Mouse (Mus musculus) embryonic facial prominence, embryonic 14.5 days (tissue): ENCODE measurements around the gene Tfdp2. TPM values are rescaled to one million over a fixed set of nuclear protein-coding genes. Genes with fewer than 3 reads are reported as not detected.

Source experiments
- ATAC-seq: fragments of 200-750 bp; cut with Nextera tagmentation; 2 replicates; pipeline ENCODE4 v1.8.0; 2017; ENCODE audit warnings: low read depth, moderate number of reproducible peaks, moderate TSS enrichment
- DNase-seq: peaks from one replicate; pipeline ENCODE4 v3.0.0-alpha.2; 2015; ENCODE audit warnings: low spot score
- H3K27ac ChIP-seq: fragments of 300-500 bp; sonication (generic); replicated peaks from 2 replicates; pipeline ENCODE4 v1.5.1; 2014; ENCODE audit warnings: low read depth, mild to moderate bottlenecking, low read length, moderate library complexity
- H3K27me3 ChIP-seq: fragments of 300-500 bp; sonication (generic); replicated peaks from 2 replicates; pipeline ENCODE4 v1.6.1; 2014; ENCODE audit warnings: low read length; ENCODE audit not compliant: control insufficient read depth, insufficient read depth
- H3K36me3 ChIP-seq: fragments of 300-500 bp; sonication (generic); 2 replicates; pipeline ENCODE4 v1.6.1; 2014; ENCODE audit warnings: low read length, mixed read lengths; ENCODE audit not compliant: control insufficient read depth, insufficient read depth
- H3K4me1 ChIP-seq: fragments of 300-500 bp; sonication (generic); 2 replicates; pipeline ENCODE4 v1.6.1; 2014; ENCODE audit warnings: antibody characterized with exemption, low read length; ENCODE audit not compliant: control insufficient read depth, insufficient read depth
- H3K4me2 ChIP-seq: fragments of 300-500 bp; sonication (generic); 2 replicates; pipeline ENCODE4 v1.6.1; 2014; ENCODE audit warnings: low read depth, mild to moderate bottlenecking, low read length, moderate library complexity, mixed read lengths
- H3K4me3 ChIP-seq: fragments of 300-500 bp; sonication (generic); 2 replicates; pipeline ENCODE4 v1.5.1; 2014; ENCODE audit warnings: low read depth, mild to moderate bottlenecking, low read length
- H3K9ac ChIP-seq: fragments of 300-500 bp; sonication (generic); 2 replicates; pipeline ENCODE4 v1.6.1; 2014; ENCODE audit warnings: low read depth, mild to moderate bottlenecking, low read length, moderate library complexity, mixed read lengths
- H3K9me3 ChIP-seq: fragments of 300-500 bp; sonication (generic); 2 replicates; pipeline ENCODE4 v1.6.1; 2016; ENCODE audit warnings: low read length; ENCODE audit not compliant: control insufficient read depth
- WGBS: fragments of 180-500 bp; shearing (Covaris S2); extraction: QIAGEN DNeasy Blood & Tissue Kit; methylation state at CpG from one replicate; pipeline ENCODE4 v1.1.7; 2014; 5-methylcytosine and 5-hydroxymethylcytosine counted together
- polyA plus RNA-seq: library from polyadenylated mRNA; unstranded; fragments of >200 nt; fragmentation: Nextera tagmentation; extraction: Ambion mirVana; gene quantifications from 2 replicates; pipeline ENCODE4 v1.2.1, GENCODE M21; 2014

Tfdp2 gene
- polyA plus RNA-seq, 1 experiment from 2014 or later, result 30.8 TPM

DNA sequence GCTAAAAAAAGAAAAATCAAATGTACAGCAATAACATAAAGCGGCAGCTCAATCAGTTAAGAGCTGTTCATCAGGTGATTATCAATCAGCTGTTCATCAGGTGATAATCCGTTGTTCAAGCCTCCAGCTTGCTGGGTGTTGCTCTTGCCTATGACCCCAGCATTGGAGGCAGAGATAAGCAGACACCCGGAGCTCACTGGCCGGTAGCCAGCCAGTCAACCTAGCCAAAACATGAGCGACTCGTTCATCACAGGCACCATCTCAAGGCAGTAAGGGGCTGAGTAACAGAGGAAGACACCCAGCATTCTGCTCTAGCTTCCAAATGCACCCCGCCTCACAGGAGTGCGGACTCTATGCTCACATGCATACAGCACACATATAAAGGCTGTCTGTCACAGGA, 157.7 kb downstream of the Tfdp2 start:
- Histone ChIP-seq H3K4me3 (no peak overlapping the region), H3K9me3 (no peaks in the 10 kb centered on the region), H3K36me3 (0 out of 2 replicates have a peak, but pooled peaks cover 10% of the 10 kb centered on the region), H3K9ac (no peak overlapping the region), H3K4me2 (no peak overlapping the region), H3K4me1 (no peaks in the 10 kb centered on the region), H3K27ac (no peak overlapping the region), H3K27me3 (no peaks in the 10 kb centered on the region)
- no peak for ATAC-seq
- no peak for DNase-seq
- 65% methylated on average over 8 of the region's 8 CpGs for WGBS

DNA sequence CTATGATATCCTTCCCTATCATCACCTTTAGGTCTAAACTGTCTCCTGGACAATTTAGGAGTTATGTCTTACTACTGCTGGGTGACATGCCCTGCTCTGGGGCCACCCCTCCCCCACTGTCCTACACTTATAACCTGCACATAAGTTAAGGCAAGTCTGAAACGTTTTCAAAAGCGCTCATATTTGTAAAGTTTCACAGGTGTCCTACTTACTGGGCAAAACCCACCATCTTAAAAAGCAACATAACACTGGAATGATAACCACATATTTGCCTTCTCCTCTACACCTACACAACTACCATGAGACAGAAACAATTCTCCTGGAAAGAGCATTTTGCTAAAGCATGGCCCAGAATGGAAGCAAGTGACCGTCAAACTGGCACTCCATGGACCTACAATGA, 164.0 kb downstream of the Tfdp2 start:
- Histone ChIP-seq H3K4me1 (peaks cover 18% of the 10 kb centered on the region), H3K9me3 (no peaks in the 10 kb centered on the region), H3K27ac (no peak overlapping the region), H3K4me3 (no peak overlapping the region), H3K9ac (no peak overlapping the region), H3K36me3 (0 out of 2 replicates have a peak, but pooled peaks cover 13% of the 10 kb centered on the region), H3K27me3 (no peaks in the 10 kb centered on the region), H3K4me2 (no peak overlapping the region)
- ATAC-seq (no peak), DNase-seq (no peak)
- 92% methylated on average over 3 of the region's 3 CpGs for WGBS

DNA sequence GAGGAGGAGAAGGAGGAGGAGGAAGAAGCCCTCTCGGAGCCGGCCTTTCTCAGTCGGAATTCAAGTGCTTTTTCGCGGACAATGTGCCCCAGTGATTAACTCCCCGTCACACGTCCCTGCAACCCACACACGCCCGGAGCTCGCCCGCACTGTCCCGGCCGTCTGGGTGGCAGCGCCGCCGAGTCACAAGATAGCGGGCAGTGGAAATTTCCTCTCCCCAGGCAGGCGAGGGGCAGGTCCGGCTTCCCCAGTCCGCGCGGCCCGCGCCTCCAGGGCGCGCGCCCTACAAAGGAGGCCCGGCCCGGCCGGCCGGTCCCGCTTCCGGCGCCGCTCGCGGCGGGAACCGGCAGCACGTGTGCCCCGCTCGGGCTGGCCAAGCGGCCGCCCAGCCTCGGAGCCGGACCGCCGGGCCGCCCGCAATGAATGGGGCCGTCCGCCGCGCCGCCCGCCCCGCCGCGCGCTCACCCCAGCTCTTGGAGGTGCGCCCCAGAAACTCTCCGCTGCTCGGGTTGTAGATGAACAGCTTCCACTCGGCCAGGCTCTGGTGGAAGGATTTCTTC, 167.6 kb downstream of the Tfdp2 start:
- 0% methylated on average over 36 of the region's 64 CpGs for WGBS

DNA sequence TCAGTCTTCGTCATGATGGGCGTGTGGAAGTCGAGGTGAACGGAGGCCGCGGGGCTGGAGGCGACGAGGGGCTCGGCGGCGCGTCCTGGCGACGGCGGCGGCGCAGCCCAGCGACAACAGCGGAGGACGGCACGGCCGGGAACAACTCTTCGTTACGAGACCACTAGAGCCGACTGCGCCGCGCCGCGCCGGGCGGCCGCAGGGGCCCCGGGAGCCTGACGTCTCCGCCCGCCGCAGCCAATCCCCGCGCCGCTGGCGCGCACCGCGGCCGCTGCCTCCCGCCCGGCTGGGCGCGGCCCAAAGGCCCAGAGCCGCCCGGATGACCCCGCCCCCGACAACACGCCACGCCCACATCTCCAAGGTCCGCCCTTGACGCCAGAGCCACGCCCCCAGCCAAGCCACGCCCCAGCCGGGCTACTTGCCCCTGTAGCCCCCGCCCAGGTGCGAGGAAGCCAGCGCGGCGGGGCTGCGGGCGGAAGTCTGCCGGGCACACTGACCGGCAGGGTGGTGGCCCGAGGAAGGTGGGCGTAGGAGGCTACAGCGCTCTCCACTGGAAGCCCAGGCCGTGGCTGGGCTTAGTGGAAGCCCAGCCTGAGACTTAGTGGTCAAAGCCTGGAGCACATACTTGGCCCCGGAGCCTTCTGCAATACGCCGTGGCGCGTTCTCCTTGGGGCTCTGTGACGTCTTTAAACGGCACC, 168.2 kb downstream of the Tfdp2 start, which contains the start of gene Atp1b3:
Gene Atp1b3 (minus strand): TSS at position 302 of the 698 bp plus-strand sequence.
- peak within 1 kb of the TSS; percentile 70 for H3K4me2 ChIP-seq
- H3K9ac ChIP-seq, result peak within 1 kb of the TSS; percentile 91
- no peaks in the 10 kb centered on the region for H3K27me3 ChIP-seq

More for the DNA sequence above, 167.6 kb downstream of the Tfdp2 start:
- H3K9me3 ChIP-seq, result no peaks in the 10 kb centered on the region
- H3K4me1 ChIP-seq, result peaks cover 18% of the 10 kb centered on the region
- H3K27ac ChIP-seq, result peak overlapping the region; percentile 95
- DNase-seq (peak; percentile 62), ATAC-seq (peak; percentile 60)
- no peaks in the 10 kb centered on the region for H3K27me3 ChIP-seq
- peak overlapping the region; percentile 87 for H3K4me3 ChIP-seq
- 0 out of 2 replicates have a peak, but pooled peaks cover 3% of the 10 kb centered on the region for H3K36me3 ChIP-seq
- H3K4me2 ChIP-seq, result peak overlapping the region; percentile 70
- H3K9ac ChIP-seq, result peak overlapping the region; percentile 91

DNA sequence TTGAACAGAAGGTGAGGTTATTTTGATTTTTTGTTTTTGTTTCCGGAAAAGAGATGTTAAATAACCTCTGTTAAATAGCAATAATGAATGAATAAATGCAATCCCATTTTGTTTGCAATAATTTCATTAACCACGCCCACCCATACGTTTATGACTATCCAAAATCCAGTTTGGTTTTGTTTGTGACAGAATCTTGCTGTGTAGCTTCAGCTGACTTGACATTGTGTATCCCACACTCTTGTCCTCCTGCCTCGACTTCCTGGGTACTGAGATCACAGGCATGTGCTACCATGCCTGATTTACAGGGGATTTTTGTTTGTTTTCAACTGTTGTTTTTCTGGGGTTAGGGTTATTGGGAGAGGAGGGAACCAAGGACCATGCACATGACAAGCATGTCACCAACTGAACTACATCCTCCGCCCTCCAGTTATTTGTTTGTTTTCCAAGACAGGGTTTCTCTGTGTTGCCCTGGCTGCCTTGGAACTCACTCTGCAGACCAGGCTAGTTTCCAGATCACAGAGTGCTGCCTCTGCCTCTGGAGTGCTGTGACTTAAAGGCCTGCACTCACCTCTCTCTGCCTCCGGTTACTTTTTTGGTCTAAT, 169.3 kb downstream of the Tfdp2 start:
- H3K4me2 ChIP-seq, result no peak overlapping the region
- H3K36me3 ChIP-seq, result no peaks in the 10 kb centered on the region
- 71% methylated on average over 6 of the region's 6 CpGs for WGBS
- no peak overlapping the region for H3K9ac ChIP-seq
- no peak for DNase-seq
- no peaks in the 10 kb centered on the region for H3K9me3 ChIP-seq
- no peak overlapping the region for H3K4me3 ChIP-seq
- ATAC-seq, result no peak
- H3K27ac ChIP-seq, result no peak overlapping the region
- no peaks in the 10 kb centered on the region for H3K27me3 ChIP-seq
- H3K4me1 ChIP-seq, result peaks cover 18% of the 10 kb centered on the region

More for the DNA sequence above, 168.2 kb downstream of the Tfdp2 start, which contains the start of gene Atp1b3:
- Histone ChIP-seq H3K27ac (peak within 1 kb of the TSS; percentile 95), H3K4me1 (peaks cover 18% of the 10 kb centered on the region), H3K9me3 (no peaks in the 10 kb centered on the region), H3K4me3 (peak within 1 kb of the TSS; percentile 87), H3K36me3 (0 out of 2 replicates have a peak, but pooled peaks cover 3% of the 10 kb centered on the region)
- 0% methylated on average over 36 of the region's 81 CpGs for WGBS
- ATAC-seq (peak; percentile 98), DNase-seq (peak; percentile 97)

DNA sequence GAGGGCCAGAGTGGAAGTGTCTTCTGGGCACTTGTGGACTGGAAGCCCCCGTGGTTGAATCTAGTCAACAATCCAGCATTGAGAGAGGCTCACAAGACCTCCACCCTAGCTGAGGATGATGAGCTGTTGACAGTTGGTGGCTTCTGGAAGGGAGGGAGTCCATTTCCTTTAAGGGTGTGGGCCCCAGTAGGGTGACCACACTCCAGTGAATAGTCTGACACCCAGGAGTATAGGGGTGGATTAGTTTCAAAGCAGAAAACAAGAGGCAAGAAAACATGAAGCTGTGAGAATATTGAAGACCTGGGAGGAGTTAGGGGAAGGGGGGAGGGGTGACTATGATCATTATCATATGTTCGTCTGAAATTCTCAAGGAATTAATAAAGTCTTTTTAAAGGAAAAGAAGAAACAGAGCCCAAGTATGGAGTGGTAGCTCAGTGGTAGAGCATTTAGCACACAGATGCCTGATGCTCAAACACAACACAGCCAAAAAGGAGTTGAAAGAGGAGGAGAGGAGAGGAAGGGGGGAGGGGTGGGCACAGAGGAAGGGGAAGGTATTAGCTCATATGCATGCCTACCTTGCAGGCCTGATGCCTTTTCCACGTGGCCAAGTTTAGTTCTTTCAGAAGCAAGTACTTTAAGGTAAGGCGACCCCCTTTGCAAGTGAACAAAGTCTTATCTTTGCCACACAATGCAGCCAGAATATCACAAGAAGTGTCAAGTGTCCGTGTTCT, 173.7 kb downstream of the Tfdp2 start:
- H3K9me3 ChIP-seq, result no peaks in the 10 kb centered on the region
- no peaks in the 10 kb centered on the region for H3K27me3 ChIP-seq
- 39% methylated on average over 5 of the region's 5 CpGs for WGBS
- no peaks in the 10 kb centered on the region for H3K36me3 ChIP-seq
- no peaks in the 10 kb centered on the region for H3K4me1 ChIP-seq
- H3K27ac ChIP-seq, result no peak overlapping the region
- H3K9ac ChIP-seq, result no peak overlapping the region
- no peak for DNase-seq
- H3K4me3 ChIP-seq, result no peak overlapping the region
- no peak for ATAC-seq
- H3K4me2 ChIP-seq, result no peak overlapping the region

DNA sequence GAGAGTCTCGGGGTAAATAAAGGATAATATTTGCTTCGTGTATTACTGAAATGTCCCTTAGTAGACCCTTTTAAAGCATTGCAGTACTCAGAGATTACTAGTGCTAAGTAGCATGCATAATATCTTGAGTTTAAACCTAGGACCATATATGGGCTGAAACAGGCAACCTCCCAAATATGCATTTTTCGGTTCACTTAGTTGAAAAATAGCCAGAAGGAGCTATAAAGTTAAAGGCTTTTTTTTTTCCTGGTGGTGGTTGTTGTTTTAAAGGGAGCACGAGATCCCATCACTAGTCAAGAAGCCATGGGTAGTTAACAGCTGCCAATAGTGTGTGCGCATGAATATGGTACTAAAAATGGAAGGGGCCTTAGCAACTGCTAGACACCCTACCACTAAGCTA, 175.0 kb downstream of the Tfdp2 start:
- Histone ChIP-seq H3K9me3 (no peaks in the 10 kb centered on the region), H3K4me2 (no peak overlapping the region), H3K4me1 (no peaks in the 10 kb centered on the region), H3K27me3 (no peaks in the 10 kb centered on the region), H3K9ac (no peak overlapping the region), H3K4me3 (no peak overlapping the region), H3K36me3 (no peaks in the 10 kb centered on the region), H3K27ac (no peak overlapping the region)
- DNase-seq, result peak; percentile 34
- ATAC-seq, result no peak
- WGBS, result 70% methylated on average over 5 of the region's 5 CpGs
